Mouse (Mus musculus): Measurements from ENCODE around the gene Phldb3. TPM values are rescaled to one million over a fixed set of nuclear protein-coding genes. Genes with fewer than 3 reads are reported as not detected.
A peak's percentile ranks its signal among the peaks of the same experiment; 100 is the strongest.

The Phldb3 gene
- polyA plus RNA-seq, 1 experiment = 5.2 TPM

DNA sequence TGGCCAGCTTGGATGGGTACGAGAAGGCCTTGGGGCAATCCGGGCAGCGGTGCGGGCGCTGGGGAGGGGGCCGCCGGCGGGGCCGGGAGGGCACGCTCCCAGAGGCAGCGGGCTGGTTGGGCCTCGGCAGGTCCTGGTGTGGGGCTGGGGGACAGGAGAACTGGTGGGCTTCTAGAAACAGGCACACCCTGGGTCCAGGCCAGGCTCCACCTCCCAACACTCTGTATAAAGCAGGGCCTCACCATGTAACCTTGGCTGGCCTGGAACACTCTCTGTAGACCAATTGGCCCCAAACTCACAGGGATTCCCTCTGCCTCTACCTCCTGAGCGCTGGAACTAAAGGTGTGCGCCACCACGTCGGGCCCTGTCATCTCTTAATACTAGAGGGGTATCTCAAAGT lies 24.6 kb upstream of the Phldb3 start:
- TF ChIP-seq POLR2A (IDR thresholded peaks at IDR 0.05; ENCODE audit: low read depth, low read length) (no peak), CTCF (IDR thresholded peaks at IDR 0.05; ENCODE audit: extremely low read depth, insufficient read depth, insufficient read length, insufficient replicate concordance) (no peak)

DNA sequence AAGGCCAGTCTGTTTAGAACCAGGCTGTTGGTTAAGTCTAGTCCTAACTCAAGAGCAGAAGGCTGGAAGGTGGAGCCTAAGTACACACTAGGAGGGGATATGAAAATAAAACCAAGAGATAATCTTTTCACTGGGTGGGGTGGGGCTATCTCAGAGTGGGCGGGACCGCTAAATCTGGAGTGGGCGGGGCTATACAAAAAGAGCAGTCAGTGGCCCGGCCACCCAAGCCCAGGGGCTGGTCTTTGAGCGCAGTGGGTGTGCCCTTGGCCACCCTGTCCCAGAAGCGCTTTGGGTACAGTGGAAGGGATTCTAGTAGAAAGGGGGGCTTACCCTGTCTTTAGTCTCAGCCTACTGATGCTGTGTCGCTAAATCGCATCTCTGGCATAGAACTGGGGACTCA lies 23.7 kb upstream of the Phldb3 start:
- DNase-seq (ENCODE audit: low read depth in 1 of 2, low spot score in 2 of 2) = no peak
- H3K4me3 ChIP-seq (ENCODE audit: extremely low read depth, insufficient read depth, insufficient read length) = no peak overlapping the region; the same call in 1 of the 2 replicates
- no peak overlapping the region for H3K27ac ChIP-seq (ENCODE audit: insufficient read depth, low read length)
- TF ChIP-seq CTCF (IDR thresholded peaks at IDR 0.05; ENCODE audit: extremely low read depth, insufficient read depth, insufficient read length, insufficient replicate concordance) (no peak), POLR2A (IDR thresholded peaks at IDR 0.05; ENCODE audit: low read depth, low read length) (no peak)
- WGBS = 34% methylated on average over 8 of the region's 8 CpGs
- no peaks in the 10 kb centered on the region for H3K27me3 ChIP-seq (ENCODE audit: control insufficient read depth, insufficient read depth, low read length)
- no peaks in the 10 kb centered on the region for H3K36me3 ChIP-seq (ENCODE audit: control insufficient read depth, insufficient read depth, low read length)
- H3K4me1 ChIP-seq (ENCODE audit: control insufficient read depth, insufficient read depth, insufficient read length) = peaks cover 6% of the 10 kb centered on the region

More for the DNA sequence above, 24.6 kb upstream of the Phldb3 start:
- no peaks in the 10 kb centered on the region for H3K27me3 ChIP-seq (ENCODE audit: control insufficient read depth, insufficient read depth, low read length)
- no peak overlapping the region for H3K4me3 ChIP-seq (ENCODE audit: extremely low read depth, insufficient read depth, insufficient read length)
- WGBS = 89% methylated on average over 13 of the region's 16 CpGs
- no peak overlapping the region for H3K27ac ChIP-seq (ENCODE audit: insufficient read depth, low read length)
- DNase-seq (ENCODE audit: low read depth in 1 of 2, low spot score in 2 of 2) = no peak
- H3K4me1 ChIP-seq (ENCODE audit: control insufficient read depth, insufficient read depth, insufficient read length) = peaks cover 6% of the 10 kb centered on the region
- H3K36me3 ChIP-seq (ENCODE audit: control insufficient read depth, insufficient read depth, low read length) = no peaks in the 10 kb centered on the region

DNA sequence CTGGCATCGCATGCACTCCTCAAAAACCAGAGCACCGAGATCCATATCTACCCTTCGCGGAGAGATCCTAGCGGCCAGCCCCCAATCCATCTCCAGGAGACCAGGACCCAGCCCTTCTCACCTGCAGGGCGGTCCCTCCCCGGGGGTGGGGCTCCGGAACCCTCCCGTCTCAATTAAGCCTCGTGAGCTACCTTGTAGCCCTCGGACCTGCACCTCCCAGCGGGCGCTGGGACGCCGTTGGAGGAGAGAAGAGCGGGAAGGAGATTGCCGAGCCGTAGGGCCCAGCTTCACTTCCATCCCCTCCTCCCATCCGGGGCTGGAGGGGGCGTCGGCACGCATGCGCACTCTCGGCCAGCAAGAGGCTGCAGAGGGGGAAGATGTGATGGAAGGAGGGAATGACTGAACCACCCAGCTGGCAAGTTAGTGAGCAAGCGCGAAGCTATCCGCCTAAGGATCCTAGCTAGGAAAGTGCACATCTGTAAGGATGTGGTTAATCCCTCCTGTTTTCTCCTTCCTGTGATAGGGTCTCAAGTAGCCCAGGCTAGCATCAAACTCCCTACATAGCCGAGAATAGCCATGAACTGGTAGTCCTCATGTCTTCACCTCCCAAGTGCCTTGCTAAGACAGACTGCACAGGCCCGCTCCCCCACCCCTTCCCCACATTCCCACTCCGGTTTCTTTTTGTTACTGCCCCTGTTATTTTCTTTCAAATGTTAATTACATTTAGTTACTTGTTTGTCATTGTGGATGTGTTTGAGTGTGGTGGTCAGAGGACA lies 23.0 kb upstream of the Phldb3 start, which contains the start of the genes Ethe1 and Zfp575:
Gene Ethe1, plus strand, starts transcription at position 214 of the 776 bp plus-strand sequence.
Gene Zfp575, minus strand, starts transcription at position 312 of the 776 bp plus-strand sequence.
- H3K4me1 ChIP-seq (ENCODE audit: control insufficient read depth, insufficient read depth, insufficient read length) = peaks cover 6% of the 10 kb centered on the region
- no peaks in the 10 kb centered on the region for H3K27me3 ChIP-seq (ENCODE audit: control insufficient read depth, insufficient read depth, low read length)
- peak within 1 kb of the TSS; percentile 46; the same call in 1 of the 2 replicates for H3K4me3 ChIP-seq (ENCODE audit: extremely low read depth, insufficient read depth, insufficient read length)
- no peak within 1 kb of the TSS for H3K27ac ChIP-seq (ENCODE audit: insufficient read depth, low read length)
- H3K36me3 ChIP-seq (ENCODE audit: control insufficient read depth, insufficient read depth, low read length) = no peaks in the 10 kb centered on the region
- no peak for TF ChIP-seq CTCF (IDR thresholded peaks at IDR 0.05; ENCODE audit: extremely low read depth, insufficient read depth, insufficient read length, insufficient replicate concordance)
- TF ChIP-seq POLR2A (IDR thresholded peaks at IDR 0.05; ENCODE audit: low read depth, low read length) = no peak
- 19% methylated on average over 30 of the region's 30 CpGs for WGBS
- no peak for DNase-seq (ENCODE audit: low read depth in 1 of 2, low spot score in 2 of 2)

DNA sequence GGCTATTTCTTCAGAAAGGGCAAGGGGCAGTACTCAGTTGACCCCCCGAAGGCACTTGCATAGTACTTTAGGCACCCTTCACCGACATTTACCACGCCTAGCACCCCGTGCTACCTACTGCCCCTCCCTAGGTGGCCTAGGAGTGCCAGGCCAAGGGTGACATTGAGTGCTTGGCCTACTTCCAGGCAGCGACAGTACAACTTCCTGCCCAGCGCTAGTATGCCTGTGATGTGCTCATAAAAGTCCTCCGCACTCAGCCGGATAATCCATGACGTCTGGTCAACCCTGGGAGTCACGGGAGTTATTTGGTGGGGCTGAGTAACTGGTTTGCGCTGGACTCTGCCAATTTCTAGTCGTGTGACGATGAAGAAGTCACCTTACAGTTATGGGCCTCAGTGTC lies 22.2 kb upstream of the Phldb3 start:
- Histone ChIP-seq H3K27ac (ENCODE audit: insufficient read depth, low read length) (no peak overlapping the region), H3K4me1 (ENCODE audit: control insufficient read depth, insufficient read depth, insufficient read length) (peaks cover 6% of the 10 kb centered on the region), H3K36me3 (ENCODE audit: control insufficient read depth, insufficient read depth, low read length) (no peaks in the 10 kb centered on the region), H3K4me3 (ENCODE audit: extremely low read depth, insufficient read depth, insufficient read length) (no peak overlapping the region), H3K27me3 (ENCODE audit: control insufficient read depth, insufficient read depth, low read length) (no peaks in the 10 kb centered on the region)
- TF ChIP-seq CTCF (IDR thresholded peaks at IDR 0.05; ENCODE audit: extremely low read depth, insufficient read depth, insufficient read length, insufficient replicate concordance) (no peak), POLR2A (IDR thresholded peaks at IDR 0.05; ENCODE audit: low read depth, low read length) (no peak)
- 46% methylated on average over 13 of the region's 13 CpGs for WGBS
- DNase-seq (ENCODE audit: low read depth in 1 of 2, low spot score in 2 of 2) = no peak

DNA sequence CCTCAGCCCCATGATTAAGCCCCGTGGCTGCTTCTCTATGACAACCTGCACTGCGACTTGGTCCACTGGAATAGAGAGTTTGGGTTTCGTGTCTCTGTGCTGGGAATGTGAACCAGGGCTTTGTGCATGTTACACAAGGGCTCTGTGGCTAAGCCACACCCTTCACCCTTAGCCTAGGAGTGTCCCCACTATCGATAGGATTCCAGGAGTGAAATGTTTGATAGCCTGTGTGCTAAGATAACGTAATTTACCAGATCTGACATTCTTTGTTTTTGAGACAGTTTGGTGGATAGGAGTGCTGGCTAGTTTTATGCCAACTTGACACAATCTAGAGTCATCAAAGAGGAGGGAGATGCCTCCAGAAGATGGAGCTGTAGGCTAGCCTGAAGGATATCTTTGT lies 18.8 kb upstream of the Phldb3 start:
- H3K36me3 ChIP-seq (ENCODE audit: control insufficient read depth, insufficient read depth, low read length) = no peaks in the 10 kb centered on the region
- no peak overlapping the region for H3K27ac ChIP-seq (ENCODE audit: insufficient read depth, low read length)
- WGBS = 73% methylated on average over 5 of the region's 5 CpGs
- no peak for DNase-seq (ENCODE audit: low read depth in 1 of 2, low spot score in 2 of 2)
- H3K27me3 ChIP-seq (ENCODE audit: control insufficient read depth, insufficient read depth, low read length) = no peaks in the 10 kb centered on the region
- TF ChIP-seq POLR2A (IDR thresholded peaks at IDR 0.05; ENCODE audit: low read depth, low read length) (no peak), CTCF (IDR thresholded peaks at IDR 0.05; ENCODE audit: extremely low read depth, insufficient read depth, insufficient read length, insufficient replicate concordance) (no peak)
- no peak overlapping the region for H3K4me3 ChIP-seq (ENCODE audit: extremely low read depth, insufficient read depth, insufficient read length)
- H3K4me1 ChIP-seq (ENCODE audit: control insufficient read depth, insufficient read depth, insufficient read length) = peaks cover 6% of the 10 kb centered on the region; the same call in 1 of the 2 replicates

DNA sequence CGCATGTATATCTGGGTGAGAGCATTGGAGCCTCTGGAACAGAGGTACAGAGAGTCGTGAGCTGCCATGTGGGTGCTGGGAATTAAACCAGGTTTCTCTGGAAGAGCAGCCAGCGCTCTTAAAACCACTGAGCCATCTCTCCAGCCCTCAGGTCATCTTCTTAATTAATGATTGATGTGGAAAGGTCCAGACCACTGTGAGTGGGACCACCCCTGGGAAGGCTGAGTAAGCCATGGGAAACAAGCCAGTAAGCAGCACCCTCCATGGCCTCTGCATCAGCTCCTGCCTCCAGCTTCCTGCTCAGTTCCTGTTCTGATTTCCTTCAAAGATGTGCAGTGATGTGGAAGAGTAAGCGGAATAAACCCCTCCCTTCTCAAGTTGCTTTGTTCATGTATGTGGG lies 18.4 kb upstream of the Phldb3 start:
- TF ChIP-seq CTCF (IDR thresholded peaks at IDR 0.05; ENCODE audit: extremely low read depth, insufficient read depth, insufficient read length, insufficient replicate concordance) (no peak), POLR2A (IDR thresholded peaks at IDR 0.05; ENCODE audit: low read depth, low read length) (no peak)
- H3K4me1 ChIP-seq (ENCODE audit: control insufficient read depth, insufficient read depth, insufficient read length) = peaks cover 4% of the 10 kb centered on the region; the same call in 1 of the 2 replicates
- no peaks in the 10 kb centered on the region for H3K27me3 ChIP-seq (ENCODE audit: control insufficient read depth, insufficient read depth, low read length)
- H3K36me3 ChIP-seq (ENCODE audit: control insufficient read depth, insufficient read depth, low read length) = no peaks in the 10 kb centered on the region
- no peak overlapping the region for H3K27ac ChIP-seq (ENCODE audit: insufficient read depth, low read length)
- WGBS = 52% methylated on average over 4 of the region's 4 CpGs
- H3K4me3 ChIP-seq (ENCODE audit: extremely low read depth, insufficient read depth, insufficient read length) = no peak overlapping the region
- no peak for DNase-seq (ENCODE audit: low read depth in 1 of 2, low spot score in 2 of 2)

DNA sequence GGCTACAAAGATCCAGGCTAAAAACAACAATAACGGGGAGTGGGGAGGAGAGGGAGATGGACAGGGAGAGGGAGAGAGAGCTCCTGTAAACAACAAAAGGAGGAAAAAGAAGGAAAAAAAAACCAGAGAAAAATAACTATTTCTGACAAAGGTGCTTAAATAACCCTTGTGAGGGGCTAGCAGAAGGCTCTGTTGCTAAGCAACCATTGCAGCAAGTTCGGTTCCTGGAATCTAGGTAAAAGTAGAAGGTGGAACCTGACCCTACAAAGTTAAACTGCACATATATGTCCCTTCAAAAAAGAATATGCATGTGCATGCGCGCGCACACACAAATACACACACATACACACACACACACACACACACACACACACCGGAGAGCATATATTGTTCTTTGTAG lies 17.8 kb upstream of the Phldb3 start:
- Histone ChIP-seq H3K27ac (ENCODE audit: insufficient read depth, low read length) (no peak overlapping the region), H3K4me1 (ENCODE audit: control insufficient read depth, insufficient read depth, insufficient read length) (peaks cover 2% of the 10 kb centered on the region; the same call in 1 of the 2 replicates), H3K36me3 (ENCODE audit: control insufficient read depth, insufficient read depth, low read length) (no peaks in the 10 kb centered on the region), H3K27me3 (ENCODE audit: control insufficient read depth, insufficient read depth, low read length) (no peaks in the 10 kb centered on the region), H3K4me3 (ENCODE audit: extremely low read depth, insufficient read depth, insufficient read length) (no peak overlapping the region)
- TF ChIP-seq CTCF (IDR thresholded peaks at IDR 0.05; ENCODE audit: extremely low read depth, insufficient read depth, insufficient read length, insufficient replicate concordance) (no peak), POLR2A (IDR thresholded peaks at IDR 0.05; ENCODE audit: low read depth, low read length) (no peak)
- 83% methylated on average over 6 of the region's 6 CpGs for WGBS
- DNase-seq (ENCODE audit: low read depth in 1 of 2, low spot score in 2 of 2) = no peak
